Mouse (Mus musculus) gastrocnemius, adult 2 months (tissue): Measurements from ENCODE around the gene Cpeb3. TPM values are rescaled to one million over a fixed set of nuclear protein-coding genes. Genes with fewer than 3 reads are reported as not detected.
A peak's percentile ranks its signal among the peaks of the same experiment; 100 is the strongest.

Source experiments
- DNase-seq: peaks from one replicate; pipeline ENCODE4 v3.0.0; 2022
- H3K27ac ChIP-seq: fragments of 200-600 bp; 2 replicates; pipeline ENCODE4 v1.8.1; 2022; ENCODE audit warnings: mild to moderate bottlenecking
- H3K4me3 ChIP-seq: fragments of 200-600 bp; 2 replicates; pipeline ENCODE4 v1.8.1; 2022; ENCODE audit warnings: mild to moderate bottlenecking, moderate library complexity
- CTCF ChIP-seq: fragments of 200-600 bp; IDR thresholded peaks from 2 replicates; pipeline ENCODE4 v1.8.1; 2022; ENCODE audit warnings: antibody characterized with exemption, mild to moderate bottlenecking, moderate library complexity
- intact Hi-C: fragments of 180-260 bp; cut with DNase I; formaldehyde crosslinking; loops from one replicate; pipeline ENCODE4 v1.15.1; 2025
- total RNA-seq, 2 experiments: library from RNA; stranded (reverse); gene quantifications; 2 replicates each; pipeline ENCODE4 v1.2.3; 2021

The Cpeb3 gene
- total RNA-seq, 2 experiments from 2014 or later: 56.0 to 64.8 TPM

DNA sequence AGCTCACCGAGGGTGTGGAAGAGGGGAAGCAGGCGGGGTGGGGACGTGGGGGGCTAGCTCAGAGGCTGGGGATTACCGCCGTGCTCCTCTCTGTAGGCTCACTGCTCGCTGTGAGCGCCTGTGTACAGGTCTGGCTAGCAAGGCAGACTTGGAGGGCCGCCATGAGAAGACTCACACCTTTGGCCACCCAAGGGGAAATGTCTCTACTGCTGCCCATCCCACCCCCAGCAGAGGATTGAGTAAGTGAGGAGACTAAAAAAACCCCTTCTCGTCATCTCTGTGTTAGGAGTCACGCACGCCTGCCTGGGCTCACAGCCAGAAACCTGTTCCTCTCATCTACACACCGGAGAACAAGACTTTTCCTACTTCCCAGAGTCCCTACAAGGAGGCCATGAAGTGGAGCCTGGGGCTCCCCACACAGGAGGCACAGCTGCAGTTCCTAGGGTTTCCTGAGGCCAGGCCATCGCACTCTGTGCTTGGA is 182.5 kb downstream of the Cpeb3 start:
- intact Hi-C loops: no loop called here
- TF ChIP-seq CTCF: no peak
- peak; percentile 40 for DNase-seq
- H3K27ac ChIP-seq: no peak overlapping the region; the same call in 1 of the 2 replicates
- H3K4me3 ChIP-seq: no peak overlapping the region

DNA sequence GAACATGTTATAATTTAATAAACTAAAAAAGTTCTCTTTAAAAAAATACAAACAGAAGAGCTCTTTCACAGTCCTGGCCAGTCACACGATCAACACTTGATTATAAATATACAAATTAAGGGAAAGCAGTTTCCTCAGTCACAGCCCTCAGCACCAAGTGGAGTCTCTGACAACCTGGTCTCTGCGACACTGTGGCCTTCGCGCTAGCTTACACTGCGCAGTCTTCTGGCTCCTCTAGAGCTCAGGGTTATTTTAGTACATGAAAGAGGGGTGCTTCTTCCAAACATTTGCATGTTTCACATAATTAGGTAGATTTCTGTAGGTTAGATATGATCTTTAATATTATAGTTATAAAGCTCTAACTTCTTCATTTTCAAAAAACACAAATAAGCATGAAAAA is 186.3 kb downstream of the Cpeb3 start:
- no peak overlapping the region for H3K4me3 ChIP-seq
- intact Hi-C loops: no loop called here
- no peak for TF ChIP-seq CTCF

DNA sequence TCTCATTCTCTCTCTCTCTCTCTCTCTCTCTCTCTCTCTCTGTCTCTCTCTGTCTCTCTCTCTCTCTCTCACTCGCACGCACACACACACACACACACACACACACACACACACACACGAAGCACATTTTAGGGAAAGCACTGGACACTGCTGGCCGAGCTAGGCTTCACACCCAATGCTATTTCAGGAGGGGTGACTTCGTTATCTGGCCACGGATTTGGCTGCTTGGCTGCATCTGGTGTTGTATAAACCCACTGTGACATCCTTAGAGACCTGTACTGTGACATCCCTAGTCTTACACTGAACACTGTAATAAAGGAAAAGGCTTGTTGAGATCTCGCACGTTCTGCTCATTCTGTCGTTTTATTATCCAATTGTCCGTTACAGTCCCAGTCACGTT is 187.4 kb downstream of the Cpeb3 start:
- intact Hi-C loops: no loop called here
- Histone ChIP-seq H3K27ac (peak overlapping the region; percentile 69; the same call in 1 of the 2 replicates), H3K4me3 (no peak overlapping the region)
- TF ChIP-seq CTCF: no peak
- DNase-seq: peak; percentile 70

More for the DNA sequence above, 186.3 kb downstream of the Cpeb3 start:
- no peak overlapping the region for H3K27ac ChIP-seq
- no peak for DNase-seq

DNA sequence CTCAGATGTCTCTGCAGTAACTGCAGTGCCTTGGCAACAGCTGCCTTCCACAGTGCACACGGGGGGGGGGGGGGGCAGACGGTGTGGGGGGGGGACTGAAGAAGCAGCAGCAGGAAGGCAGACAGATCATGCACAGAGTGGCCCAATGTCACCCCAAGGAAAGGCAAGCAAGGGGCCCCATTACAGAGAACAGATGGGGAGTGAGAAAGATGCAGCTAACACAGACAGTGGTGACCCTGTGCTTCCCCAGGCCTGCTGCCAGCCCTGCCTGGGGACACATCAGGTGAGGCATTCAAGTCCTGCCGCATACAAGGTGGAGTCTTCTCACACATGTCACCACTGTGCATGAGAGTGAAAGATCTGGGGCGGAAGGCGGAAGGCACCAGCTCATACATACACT is 187.9 kb downstream of the Cpeb3 start:
- TF ChIP-seq CTCF: no peak
- H3K4me3 ChIP-seq: no peak overlapping the region
- peak overlapping the region; percentile 69 for H3K27ac ChIP-seq
- DNase-seq: no peak
- intact Hi-C loops: no loop called here

DNA sequence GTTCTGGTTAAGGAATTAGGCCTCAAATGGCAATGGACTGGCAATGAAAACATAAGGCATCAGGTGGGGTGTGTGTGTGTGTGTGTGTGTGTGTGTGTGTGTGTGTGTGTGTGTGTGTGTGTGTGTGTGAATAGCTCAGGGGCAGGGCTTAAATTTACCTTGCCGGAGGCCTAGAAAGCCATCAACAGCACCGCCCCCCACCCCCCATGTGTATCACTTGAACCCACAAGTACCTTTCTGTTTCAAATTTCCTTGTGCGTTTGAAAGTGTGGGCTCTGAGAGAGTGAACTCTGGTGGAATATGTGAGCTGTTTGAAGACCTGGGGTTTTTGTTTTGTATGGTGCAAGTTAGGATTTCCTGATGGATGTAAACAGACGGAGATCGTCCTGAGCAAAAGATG is 189.5 kb downstream of the Cpeb3 start:
- intact Hi-C loops: no loop called here
- no peak for TF ChIP-seq CTCF
- no peak for DNase-seq
- Histone ChIP-seq H3K27ac (no peak overlapping the region), H3K4me3 (peak overlapping the region; percentile 50; the same call in 1 of the 2 replicates)

DNA sequence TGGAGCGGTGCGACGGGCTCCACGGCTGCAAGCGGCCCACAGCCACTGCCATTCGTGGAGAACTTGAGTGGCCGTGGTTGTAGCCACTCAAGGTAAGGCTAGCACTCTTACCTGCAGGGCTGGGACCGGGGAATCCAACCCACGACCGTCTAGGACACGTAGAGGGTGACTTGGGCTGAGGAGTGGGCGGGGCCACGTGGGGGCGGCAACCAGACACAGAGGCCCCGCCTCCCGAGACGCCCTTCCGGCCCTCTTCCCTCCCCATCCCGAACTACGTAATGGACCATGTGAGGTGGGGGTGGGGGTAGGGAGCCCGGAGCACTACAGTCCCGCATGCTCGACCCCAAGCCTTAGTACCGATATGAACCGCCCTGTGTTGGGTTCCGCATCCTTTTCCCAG is 190.0 kb downstream of the Cpeb3 start:
- intact Hi-C loops: no loop called here
- H3K27ac ChIP-seq: no peak overlapping the region
- no peak for TF ChIP-seq CTCF
- H3K4me3 ChIP-seq: peak overlapping the region; percentile 50
- no peak for DNase-seq

DNA sequence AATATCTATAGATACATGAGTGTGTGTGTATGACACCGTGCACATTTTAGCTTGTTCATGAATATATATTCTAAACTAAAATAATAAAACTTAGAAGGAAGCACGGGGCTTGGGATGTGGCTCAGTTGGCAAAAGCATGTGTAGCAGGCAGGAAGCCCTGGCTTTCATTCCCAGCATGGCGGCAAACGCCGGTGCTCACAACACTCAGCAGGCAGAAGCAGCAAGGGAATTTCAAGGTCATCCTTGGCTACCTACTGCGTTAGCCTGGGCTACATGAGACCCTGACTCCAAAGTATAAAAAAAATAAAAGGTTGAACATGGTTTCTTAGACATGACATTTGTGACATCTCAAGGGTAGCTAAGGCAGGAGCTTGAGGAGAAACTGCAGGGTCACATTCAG is 191.5 kb downstream of the Cpeb3 start:
- H3K27ac ChIP-seq: no peak overlapping the region
- no peak for TF ChIP-seq CTCF
- no peak overlapping the region for H3K4me3 ChIP-seq
- intact Hi-C loops: no loop called here
- DNase-seq: no peak

DNA sequence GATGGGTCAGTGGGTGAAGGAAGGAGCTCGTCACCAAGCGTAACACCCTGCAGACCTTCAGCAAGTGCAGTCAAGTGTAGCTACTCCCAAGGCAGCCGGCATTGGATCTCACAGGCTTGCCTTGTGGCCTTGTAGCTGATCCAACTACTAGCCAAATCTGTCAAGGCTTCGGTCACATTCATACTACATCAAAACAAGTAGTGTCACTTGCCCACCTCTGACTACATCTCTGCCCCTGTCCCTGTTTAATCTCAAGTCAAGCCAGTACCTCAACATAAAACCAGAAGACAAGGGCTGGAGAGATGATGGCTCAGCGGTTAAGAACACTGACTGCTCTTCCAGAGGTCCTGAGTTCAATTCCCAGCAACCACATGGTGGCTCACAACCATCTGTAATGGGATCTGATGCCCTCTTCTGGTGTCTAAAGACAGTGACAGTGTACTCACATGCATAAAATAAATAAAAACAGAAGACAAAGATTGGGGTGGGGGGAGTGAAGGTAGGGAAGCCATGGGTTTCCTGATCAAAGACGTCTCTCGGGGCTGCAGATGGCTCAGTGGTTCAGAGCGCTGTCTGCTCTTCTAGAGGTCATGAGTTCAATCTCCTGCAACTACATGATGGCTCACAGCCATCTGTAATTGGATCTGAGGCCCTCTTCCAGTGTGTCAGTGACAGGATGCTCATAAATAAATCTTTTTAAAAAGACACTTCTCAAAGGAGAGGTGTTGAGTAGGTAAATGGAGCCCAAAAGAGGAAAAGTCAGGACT is 194.0 kb downstream of the Cpeb3 start:
- no peak overlapping the region for H3K4me3 ChIP-seq
- intact Hi-C loops: no loop called here
- TF ChIP-seq CTCF: no peak
- no peak for DNase-seq
- H3K27ac ChIP-seq: no peak overlapping the region

DNA sequence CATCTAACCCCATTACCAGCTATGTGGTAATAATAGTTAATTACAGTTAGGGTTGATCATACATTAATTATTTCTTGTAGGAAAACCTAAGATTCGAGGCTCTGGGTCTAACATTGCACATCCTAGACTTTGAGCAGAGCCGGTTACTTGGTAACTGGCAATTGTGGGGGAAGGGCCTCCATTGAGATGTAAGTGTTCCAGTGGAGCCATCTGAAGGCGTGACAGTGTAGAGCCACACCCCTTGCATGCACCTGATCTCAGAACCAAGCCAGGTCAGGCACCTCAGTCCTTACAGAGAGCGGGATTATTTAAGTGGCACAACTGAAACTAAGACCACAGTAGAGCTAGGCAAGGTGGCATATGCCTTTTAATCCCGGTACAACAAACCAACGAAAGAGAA is 194.9 kb downstream of the Cpeb3 start:
- DNase-seq: no peak
- Histone ChIP-seq H3K27ac (no peak overlapping the region), H3K4me3 (no peak overlapping the region)
- intact Hi-C loops: no loop called here
- no peak for TF ChIP-seq CTCF

DNA sequence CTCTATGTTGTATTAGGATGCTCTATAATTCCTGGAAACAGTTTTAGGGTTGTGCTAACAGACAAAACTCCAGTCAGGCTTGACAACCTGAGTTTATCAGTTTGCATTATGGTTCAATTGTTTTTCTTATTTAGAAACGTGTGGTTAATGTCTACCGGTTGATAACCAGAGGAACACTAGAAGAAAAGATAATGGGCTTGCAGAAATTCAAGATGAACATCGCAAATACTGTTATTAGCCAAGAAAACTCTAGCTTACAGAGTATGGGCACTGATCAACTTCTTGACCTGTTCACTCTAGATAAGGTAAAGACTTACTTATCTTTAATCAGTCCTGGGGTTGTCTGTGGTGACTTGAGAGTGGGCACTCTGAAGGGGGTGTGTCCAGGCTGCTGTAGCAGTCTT is 198.5 kb downstream of the Cpeb3 start:
- H3K27ac ChIP-seq: no peak overlapping the region
- no peak for TF ChIP-seq CTCF
- intact Hi-C loops: no loop called here
- no peak overlapping the region for H3K4me3 ChIP-seq
- no peak for DNase-seq

DNA sequence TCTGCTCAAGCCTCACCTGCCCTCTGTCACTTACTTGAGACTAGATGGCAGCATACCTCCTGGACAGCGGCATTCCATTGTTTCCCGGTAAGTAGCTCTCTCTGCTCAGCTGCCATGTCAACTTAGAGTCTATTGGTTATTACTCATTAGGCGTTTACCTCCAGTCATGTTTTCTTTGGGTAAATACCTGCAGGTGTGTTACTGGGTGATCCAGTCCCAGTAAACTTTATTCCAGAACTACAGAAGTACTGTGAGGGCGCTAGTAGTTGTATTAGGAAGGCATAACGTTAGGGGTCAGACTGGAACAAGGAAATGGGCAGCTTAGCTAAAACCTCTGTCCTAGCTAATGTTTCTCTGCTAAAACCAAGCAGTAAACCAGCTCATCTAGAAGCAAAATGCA is 203.8 kb downstream of the Cpeb3 start:
- TF ChIP-seq CTCF: no peak
- no peak for DNase-seq
- no peak overlapping the region for H3K4me3 ChIP-seq
- intact Hi-C loops: no loop called here
- no peak overlapping the region for H3K27ac ChIP-seq

Other genes with a start within 250 kb of the Cpeb3 start
- gene March5, start 1.1 kb downstream of the Cpeb3 start, total RNA-seq: 10 to 100 TPM; 72.5 to 84.7 TPM
- gene Ide, start 129.3 kb upstream of the Cpeb3 start, total RNA-seq: 100 to 1,000 TPM; 104 to 158 TPM
- under 1 TPM; 0.15 to 0.20 TPM for gene Kif11, start 167.8 kb upstream of the Cpeb3 start, total RNA-seq
- 1 to 10 TPM in 1 of 2 experiments, under 1 TPM in 1; 0.84 to 1.3 TPM for gene Hhex, start 226.2 kb upstream of the Cpeb3 start, total RNA-seq